Mouse (Mus musculus): ENCODE measurements at regions not wholly inside any gene's neighbourhood (a gene's known extent, or its start where the extent isn't known, plus 50 kb on each side); places are given as distances from the start of the nearest gene placed in this dataset.
A peak's percentile ranks its signal among the peaks of the same experiment; 100 is the strongest.

DNA sequence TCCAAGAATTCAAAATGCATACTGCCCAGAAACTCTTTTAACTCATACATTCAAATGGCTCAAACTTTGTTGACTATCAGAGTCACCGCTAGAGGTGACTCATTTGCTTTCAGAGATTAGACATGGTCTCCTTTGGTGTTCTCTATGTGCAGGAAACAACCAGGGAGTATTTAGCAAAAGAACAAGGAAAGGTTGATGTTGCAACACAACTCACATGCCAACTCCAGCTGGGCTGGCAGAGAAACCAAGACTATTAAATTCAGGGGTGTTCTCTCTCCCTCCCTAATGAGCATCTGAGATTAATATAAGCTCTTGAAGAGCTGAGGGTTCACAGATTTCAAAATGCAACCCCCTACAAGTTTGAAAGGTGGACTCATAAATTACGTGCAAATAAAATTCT lies 262.0 kb upstream of the N6amt1 start:
- no peak for DNase-seq
- intact Hi-C loops (cut with DNase I): no loop called here

DNA sequence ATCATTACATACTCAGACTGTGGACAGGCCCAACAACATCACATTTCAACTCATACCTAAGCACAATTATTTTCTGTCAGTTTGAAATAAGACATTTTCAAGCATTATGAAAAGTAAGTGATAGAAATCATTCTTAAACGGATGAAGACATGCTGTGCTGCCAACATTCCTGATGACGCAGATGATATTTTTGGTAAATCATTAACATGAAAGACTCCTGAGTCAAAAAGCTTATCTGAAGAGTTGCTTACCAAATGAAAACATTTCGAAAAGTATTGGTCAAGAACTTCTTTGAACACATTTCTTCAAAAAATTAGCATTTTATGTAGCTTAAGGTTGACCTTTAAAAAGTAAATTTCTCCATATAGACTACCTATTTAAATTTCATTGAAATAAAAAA lies 264.7 kb upstream of the N6amt1 start:
- intact Hi-C loops (cut with DNase I): no loop called here
- no peak for DNase-seq

DNA sequence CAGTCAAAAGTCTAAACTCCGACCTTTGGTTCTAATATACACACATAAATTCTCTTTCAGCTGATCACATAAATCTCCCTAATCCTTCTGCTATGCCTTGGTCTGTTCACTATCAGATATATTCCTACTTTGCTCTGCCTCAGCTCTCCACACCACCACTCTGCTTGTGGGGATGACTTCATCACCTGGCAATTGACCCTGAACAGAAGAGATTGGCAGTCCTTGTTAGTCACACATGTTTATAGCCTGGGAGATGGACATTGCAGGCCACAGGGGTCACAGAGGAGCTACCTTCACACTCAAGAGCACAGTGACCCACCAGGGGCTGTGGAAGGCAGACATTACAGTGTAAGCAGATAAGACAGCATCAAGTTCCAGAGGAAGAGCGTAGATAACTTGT lies 270.5 kb upstream of the N6amt1 start:
- intact Hi-C loops (cut with DNase I): no loop called here
- no peak for DNase-seq

DNA sequence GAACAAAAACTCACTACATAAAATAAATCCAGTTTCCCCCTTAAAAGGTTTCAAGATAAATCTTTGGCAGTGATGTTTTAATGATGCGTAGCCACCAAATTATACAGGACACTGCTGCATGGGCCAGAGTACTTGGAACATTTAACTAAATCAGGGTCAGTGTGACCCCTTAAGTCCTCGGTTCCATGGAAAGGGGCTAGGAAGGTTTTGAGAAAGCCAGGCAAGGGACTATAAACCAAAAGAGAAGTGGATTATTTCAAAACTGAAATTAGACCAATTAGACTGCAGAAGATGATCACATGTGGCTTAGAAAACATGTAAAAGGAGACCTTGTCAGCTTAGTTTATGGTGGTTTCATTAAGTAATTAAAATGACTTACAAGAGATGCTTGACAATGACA lies 276.6 kb upstream of the N6amt1 start:
- intact Hi-C loops (cut with DNase I): no loop called here
- DNase-seq: no peak

DNA sequence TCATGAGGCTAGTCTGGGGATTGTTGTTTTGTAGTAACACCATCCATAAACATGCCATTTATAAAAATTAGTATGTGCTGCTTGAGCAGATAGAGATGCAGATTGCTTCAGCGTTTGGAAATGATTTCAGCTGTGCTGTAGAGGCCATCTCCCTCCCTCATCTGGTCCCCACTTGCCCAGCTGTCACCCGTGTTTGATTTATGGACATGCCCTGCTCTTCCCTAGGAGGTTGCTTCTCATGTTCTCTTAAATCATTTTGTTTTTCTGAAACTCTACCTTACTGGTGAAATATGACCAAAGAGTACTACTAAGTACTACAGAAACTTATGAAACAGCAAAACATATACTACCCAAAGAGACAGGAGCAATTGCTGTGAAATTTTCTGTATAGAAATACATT lies 284.7 kb upstream of the N6amt1 start:
- intact Hi-C loops (cut with DNase I): no loop called here

DNA sequence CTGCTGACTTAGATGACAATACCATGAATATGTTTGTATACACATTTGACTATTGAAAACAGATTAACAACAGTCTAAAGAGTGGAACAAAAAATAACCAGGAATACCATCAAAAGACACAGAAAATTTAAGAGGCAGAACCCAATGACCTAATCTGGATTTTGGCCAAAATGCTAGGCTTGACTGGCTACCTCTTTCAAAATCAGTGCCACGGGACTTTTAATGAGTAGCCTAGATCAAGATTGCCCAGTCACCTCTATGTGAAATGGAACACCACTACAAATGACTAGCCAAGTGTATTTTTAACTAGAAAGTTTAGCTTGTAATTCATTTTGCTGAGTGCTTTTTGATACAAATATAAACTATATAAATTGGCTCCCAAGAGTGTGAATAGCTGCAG lies 286.0 kb upstream of the N6amt1 start:
- no peak for DNase-seq
- intact Hi-C loops (cut with DNase I): no loop called here

More for the DNA sequence above, 284.7 kb upstream of the N6amt1 start:
- no peak for DNase-seq

DNA sequence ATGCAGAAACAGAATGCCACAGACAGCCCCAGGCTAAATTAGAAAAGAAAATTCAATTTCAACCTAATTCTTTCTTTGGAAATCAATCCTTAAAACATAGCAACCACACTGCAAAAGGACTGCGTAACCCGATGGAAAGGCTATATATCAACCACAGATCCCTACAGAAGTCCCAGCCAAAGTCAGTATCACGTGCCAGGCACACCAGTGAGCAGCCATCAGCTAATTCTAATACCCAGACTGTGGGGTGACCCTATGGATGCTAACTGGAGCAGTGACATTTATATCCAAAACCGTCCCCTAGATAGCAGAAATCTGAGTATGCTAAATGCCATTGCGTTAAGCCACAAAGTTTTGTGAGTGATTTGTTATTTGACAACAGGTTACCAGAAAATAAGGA lies 286.5 kb upstream of the N6amt1 start:
- DNase-seq: peak; percentile 13
- intact Hi-C loops (cut with DNase I): no loop called here

DNA sequence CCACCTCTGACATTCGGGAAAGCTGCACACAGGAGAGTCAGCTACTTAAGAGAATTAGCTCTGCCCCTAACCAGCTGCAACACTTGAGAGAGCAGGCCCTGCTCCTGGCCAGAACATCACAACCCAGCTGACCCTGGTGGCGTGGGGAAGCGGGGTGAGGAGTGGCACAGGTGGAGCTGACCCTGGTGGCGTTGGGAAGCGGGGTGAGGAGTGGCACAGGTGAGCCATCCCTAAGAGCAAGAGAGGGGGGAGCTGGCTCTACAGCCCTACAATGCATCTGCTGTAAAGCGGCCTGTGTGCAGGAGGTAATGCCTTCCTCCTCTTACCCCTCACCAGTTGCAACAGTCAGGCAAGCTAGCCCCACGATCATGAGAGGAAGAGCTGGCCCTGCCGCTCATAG lies 293.5 kb upstream of the N6amt1 start:
- no peak for DNase-seq
- intact Hi-C loops (cut with DNase I): no loop called here

DNA sequence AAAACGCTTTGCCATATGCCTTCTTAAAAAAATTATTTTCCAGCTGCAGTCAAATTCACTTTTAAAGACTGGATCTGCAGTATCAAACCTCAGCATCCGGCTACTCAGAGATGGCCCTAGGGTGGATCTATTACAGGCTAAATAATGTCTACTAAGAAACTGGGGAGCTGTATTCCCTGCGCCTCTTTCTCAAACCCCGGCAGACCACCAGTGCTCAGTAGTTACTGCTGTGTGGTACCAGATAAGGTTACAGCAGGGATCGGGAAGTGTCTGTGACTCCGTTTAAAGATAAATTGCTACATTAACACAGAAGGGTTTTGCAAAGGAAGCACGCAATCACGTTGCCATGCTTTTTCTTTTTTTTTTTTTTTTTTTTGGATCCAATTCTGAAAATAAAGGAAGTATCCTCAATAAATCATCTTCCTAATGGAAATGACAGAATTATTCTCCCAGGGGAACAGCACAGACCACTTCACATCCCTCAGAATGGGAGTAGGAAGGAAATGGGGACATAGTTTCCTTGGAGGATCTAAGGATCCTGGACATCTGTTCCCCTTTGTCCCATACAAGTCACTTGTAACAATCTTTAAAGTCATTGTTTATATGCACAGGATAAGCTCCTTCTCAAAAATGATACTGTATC lies 304.1 kb upstream of the N6amt1 start:
- intact Hi-C loops (cut with DNase I): no loop called here
- no peak for DNase-seq

DNA sequence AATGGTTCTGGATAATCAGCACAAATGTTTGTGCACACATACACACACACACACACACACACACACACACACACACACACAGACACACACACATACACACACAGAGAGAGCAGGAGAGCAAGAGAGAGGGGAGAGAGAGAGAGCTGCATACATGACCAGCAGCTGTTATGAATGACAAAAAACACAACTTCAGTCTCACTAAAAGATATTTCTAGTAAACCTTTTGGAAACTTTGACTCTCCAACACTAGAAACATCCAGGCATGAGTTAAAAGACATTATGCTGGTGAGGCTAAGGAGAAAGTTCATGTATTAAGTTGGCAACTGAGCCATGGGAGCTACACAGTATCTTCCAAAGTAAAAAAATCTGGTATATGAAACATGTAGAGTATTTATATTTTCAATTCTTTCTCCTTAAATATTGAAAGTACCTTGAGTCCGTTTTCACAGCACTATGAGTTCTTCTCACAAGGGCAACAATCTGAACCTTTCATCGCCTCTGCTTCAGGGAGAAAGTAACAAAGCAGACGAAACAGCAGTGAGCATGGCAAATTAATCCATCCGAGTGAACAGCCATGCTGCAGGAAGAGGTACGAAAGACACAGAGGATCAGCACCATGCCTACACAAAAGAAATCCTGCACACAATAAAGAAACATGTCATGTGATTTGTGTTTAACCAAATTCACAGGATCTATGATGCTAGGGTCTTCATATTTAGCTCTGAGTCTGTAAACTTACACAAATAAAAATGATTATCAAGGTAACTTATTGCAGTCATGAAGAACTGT lies 309.0 kb upstream of the N6amt1 start:
- intact Hi-C loops (cut with DNase I): no loop called here
- DNase-seq: no peak

DNA sequence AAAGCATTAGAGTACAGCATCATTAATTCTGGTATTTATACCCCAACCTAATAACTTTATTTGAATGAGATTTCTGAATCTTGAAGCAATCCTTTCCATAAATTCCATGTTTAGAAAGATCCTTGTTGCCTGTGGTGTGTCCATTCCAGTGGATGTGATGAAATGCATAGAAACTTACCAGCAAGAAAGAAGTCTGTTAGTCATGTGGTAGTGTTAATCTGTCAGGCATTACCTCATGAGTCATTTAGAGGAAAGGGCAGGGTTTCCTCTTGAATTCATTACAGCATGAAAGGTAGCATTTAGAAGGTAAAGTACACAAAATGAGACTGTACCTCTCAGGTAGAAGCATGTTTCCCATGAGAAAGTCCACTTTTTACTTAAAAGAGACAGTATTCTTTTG lies 310.3 kb upstream of the N6amt1 start:
- no peak for DNase-seq
- intact Hi-C loops (cut with DNase I): no loop called here

DNA sequence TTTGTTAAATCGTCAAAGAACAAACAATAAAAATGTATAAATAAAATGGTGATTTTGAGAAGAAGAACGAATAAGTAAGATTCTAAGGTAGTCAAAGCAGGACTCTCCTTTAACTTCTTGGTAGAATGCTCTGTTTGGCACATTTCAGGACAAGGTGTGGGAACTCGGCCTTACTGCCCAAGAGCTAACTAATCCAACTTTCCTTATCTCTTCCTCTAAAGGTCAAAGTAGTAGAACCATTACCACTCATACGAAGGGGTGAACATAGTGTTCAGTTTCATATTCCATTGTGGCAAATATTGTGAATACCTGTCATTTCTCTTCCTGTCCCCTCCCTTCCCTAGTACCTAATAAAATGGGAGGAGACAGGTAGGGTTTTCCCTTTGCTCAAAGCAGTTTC lies 313.6 kb upstream of the N6amt1 start:
- DNase-seq: no peak
- intact Hi-C loops (cut with DNase I): no loop called here

DNA sequence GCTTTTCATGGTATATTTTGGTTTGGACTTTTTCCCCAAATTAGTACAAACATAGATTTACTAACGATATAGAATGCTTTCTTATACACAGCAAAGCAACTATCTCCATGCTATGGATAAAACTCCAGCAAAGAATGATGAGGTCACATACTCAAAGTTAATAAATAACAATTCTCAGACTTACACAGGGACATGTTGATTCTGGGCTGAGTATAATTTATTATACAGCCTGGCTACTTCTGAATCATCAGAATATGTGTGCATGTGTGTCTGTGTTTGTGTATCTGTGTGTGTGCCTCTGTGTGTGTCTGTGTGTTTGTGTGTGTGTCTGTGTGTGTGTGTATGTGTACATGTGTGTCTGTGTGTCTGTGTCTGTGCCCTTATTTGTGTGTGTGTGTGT lies 314.1 kb upstream of the N6amt1 start:
- intact Hi-C loops (cut with DNase I): no loop called here
- no peak for DNase-seq

DNA sequence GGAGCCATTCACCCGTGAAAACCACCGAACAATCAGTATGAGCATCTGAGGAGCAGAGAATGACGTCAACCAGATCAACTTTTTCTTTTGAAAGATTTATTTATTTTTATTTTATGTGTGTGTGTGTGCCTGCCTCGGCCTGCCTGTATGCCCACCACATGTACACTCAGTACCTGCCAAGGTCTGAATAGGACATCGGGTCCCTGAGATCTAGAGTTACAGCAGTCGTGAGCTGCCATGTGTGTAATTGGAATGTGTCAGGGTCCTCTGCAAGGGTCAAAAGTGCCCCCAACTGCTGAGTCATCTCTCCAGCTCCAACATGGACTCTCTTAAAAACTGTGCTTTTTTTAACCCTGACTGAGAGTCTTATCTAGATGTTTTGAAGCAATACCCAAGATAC lies 316.9 kb upstream of the N6amt1 start:
- intact Hi-C loops (cut with DNase I): no loop called here
- no peak for DNase-seq

DNA sequence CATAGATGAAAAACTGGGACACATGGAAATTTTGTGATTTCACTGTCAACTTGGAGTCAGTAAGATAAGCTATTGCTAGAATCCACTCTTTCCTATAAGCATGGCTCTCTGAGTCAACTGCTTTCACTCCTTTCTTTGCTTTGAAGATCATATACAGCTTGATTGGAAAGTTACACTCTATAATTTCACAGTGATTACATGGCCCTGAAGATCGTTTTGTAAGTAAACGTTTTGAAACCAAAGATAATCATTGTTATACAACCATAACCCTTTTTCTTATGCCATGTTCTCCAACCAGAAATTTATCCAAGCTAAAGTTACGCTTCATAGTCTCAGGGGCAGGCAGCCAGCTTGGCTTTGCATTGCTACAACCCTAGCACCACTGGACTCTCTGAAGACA lies 322.1 kb upstream of the N6amt1 start:
- no peak for DNase-seq
- intact Hi-C loops (cut with DNase I): no loop called here

DNA sequence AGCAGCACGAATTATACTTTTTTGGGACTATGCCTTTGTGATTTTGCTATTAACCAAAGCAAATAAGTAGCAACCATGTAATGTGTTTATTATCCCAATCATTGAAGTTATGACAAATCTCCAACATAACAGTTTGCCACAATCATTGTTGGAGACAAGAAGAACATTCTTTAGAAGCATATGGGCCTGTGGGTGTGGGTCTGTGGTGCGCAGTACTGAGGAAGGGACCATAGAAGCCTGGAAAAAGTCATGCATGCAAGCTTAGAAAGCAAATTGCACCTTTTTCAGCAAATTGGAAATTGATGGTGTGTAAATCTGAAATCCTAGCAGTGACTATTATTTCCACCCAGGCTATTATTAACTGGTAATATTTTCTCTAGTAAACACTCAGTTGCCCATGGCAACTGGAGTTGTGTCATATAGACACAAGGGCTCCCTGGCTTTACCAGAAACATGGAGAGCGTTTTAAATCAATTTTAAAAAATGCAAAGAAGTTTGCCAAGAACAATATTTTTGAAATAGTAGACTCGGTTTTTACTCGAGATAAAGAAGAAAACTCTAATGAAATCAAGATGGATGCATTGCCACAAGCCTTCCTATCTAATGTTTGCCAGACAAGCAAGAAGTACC lies 325.4 kb upstream of the N6amt1 start:
- no peak for DNase-seq

DNA sequence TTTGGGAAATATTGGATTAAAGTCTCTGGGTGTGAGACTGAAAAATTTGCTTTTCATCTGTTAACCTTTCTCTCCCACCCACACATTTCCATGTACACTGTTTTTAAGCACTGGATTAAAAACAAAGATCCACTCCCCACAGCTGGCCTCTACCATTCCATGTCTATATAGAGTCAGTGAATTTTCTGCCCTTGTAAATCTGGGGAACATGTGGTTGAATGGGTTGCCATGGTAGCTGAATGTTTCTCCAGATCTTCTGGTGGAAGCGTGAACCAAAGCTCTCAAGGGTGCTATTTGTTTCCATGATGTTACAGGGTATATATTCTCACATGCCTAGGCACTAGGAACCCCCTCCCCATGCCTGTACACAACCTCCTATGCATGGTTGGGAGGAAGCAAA lies 326.4 kb upstream of the N6amt1 start:
- intact Hi-C loops (cut with DNase I): no loop called here
- DNase-seq: no peak

More for the DNA sequence above, 325.4 kb upstream of the N6amt1 start:
- intact Hi-C loops (cut with DNase I): no loop called here

DNA sequence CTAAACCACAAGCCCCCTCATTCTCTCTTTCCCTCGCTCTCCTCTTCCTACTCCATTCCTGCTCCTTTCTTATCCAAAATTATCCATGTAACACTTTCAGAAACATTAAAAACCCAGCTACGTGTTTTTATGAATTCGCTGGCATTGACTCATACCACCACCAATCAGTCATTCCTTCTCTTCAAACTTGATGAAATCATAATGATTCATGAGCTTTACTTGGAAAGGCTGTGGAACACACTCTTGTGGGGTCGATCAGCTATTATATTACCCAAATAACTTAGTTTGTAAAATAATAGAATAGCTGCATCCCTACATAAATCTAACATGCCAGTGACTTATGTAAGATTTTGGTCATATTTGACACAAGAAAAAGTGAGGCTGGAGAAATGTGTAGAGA lies 331.9 kb upstream of the N6amt1 start:
- intact Hi-C loops (cut with DNase I): no loop called here
- no peak for DNase-seq

DNA sequence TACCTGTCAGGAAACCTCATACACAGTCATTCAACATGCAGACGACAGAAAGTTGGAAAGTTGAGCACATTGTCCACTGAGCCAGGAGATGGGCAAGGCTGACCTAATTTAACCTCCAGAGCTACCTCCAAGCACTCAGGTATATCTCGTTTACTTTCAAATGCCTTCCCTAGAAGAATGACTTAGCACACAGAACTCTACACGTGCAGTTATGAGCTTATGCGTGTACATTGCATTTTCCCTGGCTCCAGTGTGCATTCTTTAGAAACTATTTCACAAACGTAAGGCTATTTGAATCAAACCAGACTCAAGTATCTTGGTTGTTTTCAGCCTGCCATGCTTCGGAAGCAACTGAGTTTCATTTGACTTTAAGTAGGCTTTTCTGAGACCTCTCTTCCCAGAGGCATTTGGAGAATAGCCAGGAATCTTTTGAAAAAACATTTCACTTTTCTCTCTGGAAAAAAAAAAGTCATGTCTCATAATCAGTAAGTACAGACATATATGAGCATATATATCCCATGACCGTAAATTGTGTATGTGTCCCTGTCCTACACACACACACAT lies 336.8 kb upstream of the N6amt1 start:
- no peak for DNase-seq
- intact Hi-C loops (cut with DNase I): no loop called here

DNA sequence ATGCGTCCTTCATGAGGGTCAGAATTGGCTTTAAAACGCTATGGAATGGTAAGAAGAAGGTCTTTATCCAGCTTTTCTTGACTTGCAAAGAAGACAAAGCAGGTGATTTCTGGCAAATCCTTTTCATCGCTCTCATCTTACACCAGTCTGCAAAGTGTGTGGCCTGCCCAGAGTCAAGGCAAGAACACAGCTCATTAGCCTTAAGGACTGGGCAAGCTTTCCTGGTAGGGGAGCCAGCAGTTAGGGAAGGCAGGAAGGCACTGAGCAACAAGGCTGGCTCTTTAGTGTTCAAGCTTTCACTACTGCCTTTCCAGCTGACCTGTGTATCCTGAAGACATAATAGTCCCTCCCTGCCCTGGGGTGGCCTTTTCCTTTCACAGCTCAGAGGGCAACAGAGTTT lies 352.4 kb upstream of the N6amt1 start:
- intact Hi-C loops (cut with DNase I): no loop called here
- DNase-seq: peak; percentile 58

DNA sequence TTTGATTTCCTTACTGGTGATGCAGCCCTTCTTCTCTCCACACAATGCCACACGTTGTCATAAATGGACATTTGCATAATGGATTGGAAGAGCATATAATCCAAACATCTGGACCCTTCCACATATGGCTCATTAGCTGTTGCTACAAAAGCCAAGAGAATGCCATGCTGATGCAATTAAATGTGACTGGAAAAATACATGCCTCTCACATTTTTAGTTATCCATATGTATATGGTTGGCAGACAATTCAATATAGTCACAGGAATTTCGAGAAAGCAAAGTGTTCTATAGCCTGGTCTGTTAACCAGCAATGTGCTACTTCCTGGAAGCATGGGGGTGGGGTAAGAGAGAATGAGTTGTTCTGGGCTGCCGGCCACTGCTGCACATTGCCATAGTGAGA lies 352.9 kb upstream of the N6amt1 start:
- DNase-seq: peak; percentile 10

DNA sequence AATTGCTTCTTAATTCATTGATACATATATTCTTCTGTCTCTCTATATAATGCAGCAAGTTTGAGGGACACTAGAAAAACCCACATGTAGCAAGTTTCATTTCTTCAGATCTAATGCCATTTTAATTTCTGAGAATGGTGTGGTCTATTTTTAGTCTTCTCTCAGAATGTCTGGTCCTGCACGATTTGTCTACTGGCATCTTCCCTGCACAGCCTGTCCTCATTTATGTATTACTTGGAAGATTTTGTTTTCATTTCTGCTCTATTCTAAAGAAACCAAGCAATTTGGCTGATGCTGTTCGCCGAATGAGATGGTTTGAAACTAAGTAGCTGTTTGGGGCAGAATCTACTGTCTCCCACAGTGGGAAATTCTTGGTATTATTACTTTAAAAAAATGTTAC lies 382.3 kb upstream of the N6amt1 start:
- DNase-seq: no peak
- intact Hi-C loops (cut with DNase I): no loop called here

More for the DNA sequence above, 352.9 kb upstream of the N6amt1 start:
- intact Hi-C loops (cut with DNase I): no loop called here

All from left cerebral cortex, postnatal 4 days (tissue).